Mouse (Mus musculus) CD8-positive naive resting alpha-beta T cell, adult 2 months (primary cell): ENCODE measurements at regions not wholly inside any gene's neighbourhood (a gene's known extent, or its start where the extent isn't known, plus 50 kb on each side); places are given as distances from the start of the nearest gene placed in this dataset.

Source experiments
- DNase-seq, 2 experiments: peaks; one replicate each; pipeline ENCODE4 v3.0.0; 2022; ENCODE audit warnings: low read depth in 2 of 2, low spot score in 2 of 2

DNA sequence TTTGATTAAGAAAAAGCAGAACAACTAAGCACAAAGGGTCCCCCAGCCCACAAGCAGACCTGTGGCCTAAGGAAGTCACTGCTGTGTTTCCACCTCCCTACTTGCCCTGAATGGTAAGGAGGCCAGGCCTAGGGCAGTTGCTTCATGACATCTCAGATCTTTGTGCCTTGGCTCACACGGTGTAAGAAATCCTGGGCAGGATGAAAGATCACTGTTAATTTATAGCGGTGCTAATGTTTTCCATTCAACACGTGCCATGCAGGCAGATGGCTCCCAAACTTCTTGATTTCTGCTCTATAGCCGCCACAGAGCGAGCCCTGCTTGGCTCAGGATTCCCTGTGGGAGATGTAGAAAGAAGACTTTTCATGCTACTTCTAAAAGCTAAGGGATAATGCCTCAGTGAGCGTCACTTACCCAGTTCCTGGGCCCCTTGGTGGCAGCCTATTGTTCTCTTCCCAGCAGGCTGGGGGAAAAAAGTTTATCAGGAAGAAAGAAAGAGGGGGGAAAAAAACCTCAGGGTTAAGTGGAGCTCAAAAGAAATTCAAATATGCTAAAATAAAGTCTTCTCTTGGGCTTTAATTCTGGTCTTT, 327.4 kb downstream of the Adgrl2 start:
- DNase-seq, result no peak

DNA sequence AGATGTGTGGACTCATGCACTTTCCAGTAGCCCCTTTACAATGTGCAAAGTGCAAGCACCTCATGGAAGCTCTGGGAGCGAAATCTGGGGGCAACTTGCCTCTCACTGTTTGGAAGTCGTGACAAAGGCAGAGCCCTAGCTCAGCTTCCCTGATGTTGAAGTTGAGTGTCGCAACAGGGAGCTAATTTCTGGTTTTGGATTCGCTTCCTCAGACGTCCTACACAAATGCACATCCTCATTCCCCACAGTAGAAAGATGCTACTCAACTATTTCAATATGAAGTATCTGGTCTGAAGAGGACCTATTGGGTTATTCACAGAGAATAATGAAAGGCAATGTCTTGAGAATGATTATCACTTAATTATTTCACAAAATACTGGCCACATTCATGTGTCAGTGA, 331.3 kb downstream of the Adgrl2 start:
- no peak for DNase-seq

GRCm38 (mm10) chr3:148658368-148658767, 332.0 kb downstream of the Adgrl2 start:
- DNase-seq, result no peak

DNA sequence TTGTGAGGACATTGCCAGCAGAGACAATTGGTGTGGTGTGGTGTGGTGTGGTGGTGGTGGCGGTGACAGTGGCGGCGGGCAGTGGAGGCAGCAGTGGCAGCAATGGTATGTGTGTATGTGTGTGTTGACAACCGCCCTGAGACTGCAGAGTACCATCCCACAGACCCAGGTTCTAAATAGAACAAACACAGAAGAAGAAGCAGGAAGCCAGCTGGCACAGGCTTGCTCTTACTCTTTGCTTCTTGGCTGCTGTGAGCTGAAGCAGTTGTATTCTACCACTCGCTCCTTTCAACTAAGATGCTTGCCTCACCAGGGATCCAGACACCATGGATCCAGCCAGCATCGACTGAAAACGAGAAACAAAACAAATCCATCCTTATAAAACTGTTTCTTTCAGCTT, 334.2 kb downstream of the Adgrl2 start:
- DNase-seq, result no peak

DNA sequence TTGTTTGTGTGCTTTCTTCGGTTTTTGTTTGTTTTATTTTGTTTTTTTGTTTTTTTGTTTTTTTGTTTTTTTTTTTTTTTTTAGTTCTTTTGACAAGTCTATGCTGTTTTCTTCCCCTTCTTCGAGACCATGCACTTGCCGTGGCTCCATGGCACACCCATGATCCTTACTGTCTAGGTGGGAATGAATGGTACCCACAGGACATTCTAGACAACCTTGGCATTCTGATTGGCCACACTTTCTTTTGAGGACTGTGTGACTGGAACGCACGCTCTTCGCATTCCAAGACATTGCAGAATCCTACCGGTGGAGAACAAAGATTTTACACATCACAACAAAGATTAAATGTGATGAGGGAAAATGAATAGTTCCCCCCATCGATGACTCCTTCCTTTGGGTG, 340.1 kb downstream of the Adgrl2 start:
- DNase-seq, result no peak

GRCm38 (mm10) chr3:148644924-148645323, 345.4 kb downstream of the Adgrl2 start:
- no peak for DNase-seq

DNA sequence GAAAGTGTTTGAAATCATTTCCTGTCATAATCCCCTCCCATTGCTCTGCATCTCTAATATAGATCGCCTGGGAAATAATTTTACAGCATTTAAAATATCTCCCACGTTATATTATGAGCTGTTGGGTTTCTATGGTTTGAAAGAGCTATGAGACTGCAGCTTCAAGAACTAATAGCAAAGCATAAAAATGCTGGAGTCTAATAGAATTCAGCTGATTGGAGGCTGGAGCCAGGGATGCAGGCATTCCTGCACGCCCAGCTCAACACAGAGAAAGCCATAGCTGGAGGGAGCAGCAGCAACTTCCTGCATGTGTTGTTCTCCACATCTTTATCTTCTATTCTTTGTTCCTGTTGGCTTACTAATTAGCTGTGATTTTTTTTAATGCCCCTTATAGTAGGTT, 348.8 kb downstream of the Adgrl2 start:
- no peak for DNase-seq

GRCm38 (mm10) chr3:148640680-148641101, 349.7 kb downstream of the Adgrl2 start:
- DNase-seq, result no peak

DNA sequence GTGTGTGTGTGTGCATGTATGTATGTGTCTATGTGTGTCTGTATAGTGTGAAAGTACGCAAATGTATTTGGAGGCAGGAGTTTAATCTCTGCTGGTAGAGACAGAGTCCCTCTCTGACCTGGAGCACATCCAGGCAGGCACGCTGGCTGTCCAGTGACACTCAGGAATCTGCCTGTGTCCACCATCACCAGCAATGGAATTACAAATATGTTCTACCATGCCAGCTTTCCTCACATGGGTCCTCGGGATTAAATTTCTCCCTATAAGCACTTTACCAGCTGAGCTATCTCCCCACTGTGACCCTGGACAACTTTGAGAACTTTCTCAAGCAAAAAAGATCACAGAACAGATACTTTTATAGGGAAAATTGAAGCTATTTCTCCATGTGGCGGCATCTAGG, 355.3 kb downstream of the Adgrl2 start:
- DNase-seq, result no peak

DNA sequence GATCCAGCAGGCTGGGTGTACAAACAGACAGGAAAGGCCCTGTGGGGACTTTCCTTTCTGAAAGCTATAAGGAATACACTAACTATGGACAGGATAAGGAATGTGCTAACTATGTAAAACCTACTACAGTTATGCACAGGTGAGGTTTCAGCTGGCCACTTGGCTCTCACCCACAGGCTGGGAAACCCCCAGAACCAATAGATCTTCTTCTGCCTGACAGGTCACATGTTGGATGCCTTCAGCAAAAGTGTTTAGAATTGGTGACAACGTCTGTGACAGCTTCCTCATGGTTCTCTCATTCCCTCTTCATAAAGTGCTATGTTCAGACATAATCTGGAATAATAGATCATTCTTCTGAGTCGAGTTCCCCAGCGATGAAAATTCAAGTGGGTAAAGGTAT, 356.0 kb downstream of the Adgrl2 start:
- no peak for DNase-seq

DNA sequence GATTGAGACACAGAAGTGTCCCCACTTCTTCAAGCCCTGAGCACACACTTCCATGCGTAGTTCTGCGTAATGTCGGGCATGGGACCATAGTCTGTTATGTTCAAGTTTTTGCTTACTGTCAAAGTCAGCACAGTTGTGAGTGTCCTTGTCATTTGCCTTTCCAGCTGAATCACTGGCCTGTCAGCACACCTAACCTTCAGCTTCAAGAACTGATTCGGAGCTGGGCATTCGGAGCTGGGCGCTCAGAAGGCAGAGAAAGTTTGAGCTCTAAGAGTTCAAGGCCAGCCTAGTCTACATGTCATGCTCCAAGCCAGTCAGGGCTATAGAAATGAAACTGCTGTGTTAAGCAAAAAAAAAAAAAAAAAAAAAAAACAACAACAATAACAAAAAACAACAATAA, 357.1 kb downstream of the Adgrl2 start:
- DNase-seq, result no peak

DNA sequence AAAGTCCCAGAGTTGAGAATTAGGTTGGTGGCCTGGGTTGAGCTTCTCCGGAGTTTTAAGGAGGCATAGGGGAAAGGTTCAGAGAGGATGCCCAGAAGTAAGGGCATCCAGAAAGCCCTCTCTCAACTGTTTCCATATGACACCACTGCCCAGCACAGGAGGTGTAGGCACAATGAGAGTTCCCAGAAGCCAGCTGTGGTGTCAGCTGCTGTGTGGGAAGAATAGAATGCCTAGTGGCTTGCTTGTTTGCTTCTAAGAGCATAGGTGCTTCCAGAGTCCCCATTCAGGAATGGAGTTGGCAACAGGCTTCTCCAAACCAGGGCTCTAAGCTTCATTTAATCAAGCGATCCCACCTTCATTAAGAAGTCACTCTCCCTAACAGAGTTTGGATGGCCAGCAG, 357.9 kb downstream of the Adgrl2 start:
- no peak for DNase-seq

DNA sequence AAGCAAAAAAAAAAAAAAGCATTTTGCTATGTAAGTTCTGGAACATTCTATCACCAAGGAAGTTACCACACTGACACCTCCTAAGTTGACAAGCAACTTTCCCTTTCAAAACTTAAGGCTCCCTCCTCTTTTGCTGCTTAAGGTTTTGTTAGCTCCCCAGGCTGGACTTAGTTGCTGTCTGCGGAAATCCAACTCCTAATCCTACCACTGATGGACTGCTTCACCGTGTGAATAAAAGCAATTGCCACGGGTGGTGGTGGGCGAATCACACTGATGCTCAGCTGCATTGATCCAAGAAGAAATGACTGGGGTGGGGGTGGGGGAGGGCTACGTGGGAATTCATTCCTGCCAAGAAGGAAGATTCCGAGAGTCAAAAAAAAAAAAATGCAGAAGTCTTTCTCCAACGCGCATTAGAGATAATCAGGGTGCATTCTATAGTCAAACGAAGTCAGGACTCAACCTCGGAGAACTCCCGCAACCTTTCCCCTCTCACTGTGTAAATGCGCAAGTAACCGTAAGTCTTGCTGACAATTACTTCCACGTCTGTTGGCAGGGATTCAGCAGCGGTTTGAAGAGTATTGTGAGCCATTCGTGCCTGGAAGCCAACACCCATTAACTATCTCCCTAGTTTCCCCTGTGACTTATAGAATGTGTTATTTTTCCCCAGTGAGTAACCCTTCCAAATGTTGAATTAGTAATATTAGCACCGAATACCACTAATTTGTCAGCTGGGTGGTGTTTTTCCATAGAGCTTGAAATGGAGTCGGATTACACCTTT, 358.8 kb downstream of the Adgrl2 start:
- DNase-seq, result no peak

GRCm38 (mm10) chr3:148630865-148631264, 359.5 kb downstream of the Adgrl2 start:
- DNase-seq, result no peak

- no peak for DNase-seq
Observed at GRCm38 (mm10) chr3:148614971-148615671, 375.2 kb downstream of the Adgrl2 start.

- no peak for DNase-seq
Observed at GRCm38 (mm10) chr3:148613443-148613842, 376.9 kb downstream of the Adgrl2 start.

- no peak for DNase-seq
Observed at GRCm38 (mm10) chr3:148603276-148603675, 387.1 kb downstream of the Adgrl2 start.

DNA sequence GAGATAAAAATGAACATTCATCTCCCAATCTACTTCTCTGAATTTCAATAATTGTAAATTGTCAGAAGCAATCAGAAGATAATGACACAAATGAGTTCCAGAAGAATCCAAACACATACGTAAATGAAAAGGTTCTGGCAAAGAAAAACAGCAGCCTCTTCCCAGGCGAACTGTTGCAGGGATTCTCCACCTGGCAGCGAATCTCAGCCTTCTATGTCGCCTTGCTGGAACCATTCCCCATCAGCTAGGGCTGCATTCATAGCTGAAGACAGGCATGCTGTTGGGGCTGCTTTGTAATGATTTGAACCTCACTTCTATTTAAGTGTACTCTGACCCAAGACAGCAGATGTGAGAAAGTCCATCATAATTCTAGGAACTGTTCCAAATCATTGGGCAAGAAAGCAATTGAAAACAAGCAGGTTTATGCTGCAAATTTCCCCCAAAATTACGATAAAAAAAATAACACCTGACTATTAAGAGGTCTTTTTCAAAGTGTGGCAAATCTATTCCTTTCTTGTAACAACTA, 387.6 kb downstream of the Adgrl2 start:
- no peak for DNase-seq

DNA sequence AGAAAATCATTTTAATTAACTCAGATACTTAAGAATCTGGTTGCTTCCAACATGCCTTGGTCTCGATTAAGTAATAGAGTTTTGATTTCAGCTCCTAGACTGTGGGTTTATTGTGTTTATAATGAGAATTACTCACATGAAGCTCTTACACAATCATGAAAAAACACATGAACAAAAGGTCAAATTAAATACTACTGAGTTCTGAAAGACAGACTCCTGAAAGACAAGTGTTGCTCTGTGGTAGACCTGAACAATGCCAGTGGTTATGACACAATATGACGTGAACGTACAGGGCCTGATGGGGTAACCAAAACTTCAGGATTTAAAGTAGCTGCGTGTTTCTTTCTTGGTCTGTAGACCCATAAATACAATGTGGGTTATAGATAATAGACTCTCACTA, 394.8 kb downstream of the Adgrl2 start:
- no peak for DNase-seq

- no peak for DNase-seq
Observed at GRCm38 (mm10) chr3:148589556-148589955, 400.8 kb downstream of the Adgrl2 start.

GRCm38 (mm10) chr3:148575735-148576134, 414.6 kb downstream of the Adgrl2 start:
- DNase-seq, result no peak

GRCm38 (mm10) chr3:148572493-148572892, 417.9 kb downstream of the Adgrl2 start:
- DNase-seq, result no peak
